Mouse (Mus musculus): ENCODE measurements around the gene Tenm3.
"Not testable (repeated sequence)": the region's sequence is repeated elsewhere in the genome, so short reads cannot be mapped to it uniquely, and the experiment has no call there.

Gene Tenm3

GRCm38 (mm10) chr8:48183758-48184157 is 660.0 kb downstream of the Tenm3 start:
- DNase-seq, result no peak

DNA sequence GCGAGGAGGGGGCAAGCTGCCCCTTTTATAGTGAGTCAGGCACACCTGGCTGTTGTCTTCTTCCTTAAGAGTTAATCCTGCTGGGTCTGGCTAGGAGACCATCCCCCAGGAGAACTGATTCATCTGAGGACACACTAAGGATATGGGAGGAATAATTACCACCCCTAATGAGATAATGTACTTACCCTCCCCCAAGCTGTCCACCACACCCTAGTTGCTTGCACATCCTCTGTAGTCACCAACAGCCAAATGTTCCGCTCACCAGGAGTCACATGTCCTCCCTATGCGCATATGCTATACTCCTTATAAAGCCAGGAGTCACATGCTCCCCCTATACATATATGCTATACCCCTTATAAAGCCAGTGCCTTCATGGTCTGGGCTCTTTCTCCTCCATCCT is 662.8 kb downstream of the Tenm3 start:
- DNase-seq, result no peak

- DNase-seq, result not testable (repeated sequence)
These were observed 663.6 kb downstream of the Tenm3 start for GRCm38 (mm10) chr8:48180146-48180545.

GRCm38 (mm10) chr8:48178993-48179392 is 664.8 kb downstream of the Tenm3 start:
- no peak for DNase-seq

DNA sequence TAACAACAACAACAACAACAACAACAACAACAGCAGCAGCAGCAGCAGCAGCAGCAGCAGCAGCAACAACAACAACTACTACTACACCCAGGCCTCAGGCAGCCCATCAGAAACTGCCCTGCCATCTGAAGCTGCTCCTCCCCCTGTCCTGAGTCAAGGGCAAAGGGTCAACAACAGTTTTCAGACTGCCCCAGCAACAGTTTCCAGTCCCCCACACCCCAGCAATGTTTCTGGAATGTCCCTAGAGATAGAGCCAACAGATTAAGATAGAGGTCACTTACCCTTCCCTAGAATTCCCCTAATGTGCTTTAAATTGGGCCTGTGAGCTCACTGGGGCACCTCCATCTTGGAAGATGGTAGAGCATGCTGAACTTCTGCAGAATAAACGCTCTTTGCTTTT is 665.9 kb downstream of the Tenm3 start:
- DNase-seq, result no peak
